Mouse (Mus musculus): Measurements from ENCODE around the gene Ptprm. TPM values are rescaled to one million over a fixed set of nuclear protein-coding genes. Genes with fewer than 3 reads are reported as not detected.

The Ptprm gene
- polyA plus RNA-seq, 1 experiment = 4.6 TPM

- Histone ChIP-seq H3K27me3 (ENCODE audit: control insufficient read depth, insufficient read depth, low read length) (no peaks in the 10 kb centered on the region), H3K27ac (ENCODE audit: control insufficient read depth, insufficient read depth, low read depth, low read length) (no peak overlapping the region), H3K4me1 (ENCODE audit: control insufficient read depth, insufficient read depth, low read length) (no peaks in the 10 kb centered on the region), H3K4me3 (ENCODE audit: control insufficient read depth, low read depth, low read length) (no peak overlapping the region), H3K36me3 (ENCODE audit: control insufficient read depth, insufficient read depth, low read length) (no peaks in the 10 kb centered on the region)
- no peak for TF ChIP-seq POLR2A (IDR thresholded peaks at IDR 0.05; ENCODE audit: control insufficient read depth, low read depth, low read length)
- no peak for TF ChIP-seq CTCF (IDR thresholded peaks at IDR 0.05; ENCODE audit: control insufficient read depth, insufficient read depth, insufficient replicate concordance, low read depth, low read length)
Measured at GRCm38 (mm10) chr17:67281640-67282170, 72.6 kb downstream of the Ptprm start.

GRCm38 (mm10) chr17:67277124-67277910 lies 76.9 kb downstream of the Ptprm start:
- no peaks in the 10 kb centered on the region for H3K4me1 ChIP-seq (ENCODE audit: control insufficient read depth, insufficient read depth, low read length)
- no peak overlapping the region for H3K27ac ChIP-seq (ENCODE audit: control insufficient read depth, insufficient read depth, low read depth, low read length)
- no peak overlapping the region for H3K4me3 ChIP-seq (ENCODE audit: control insufficient read depth, low read depth, low read length)
- H3K27me3 ChIP-seq (ENCODE audit: control insufficient read depth, insufficient read depth, low read length) = no peaks in the 10 kb centered on the region
- TF ChIP-seq CTCF (IDR thresholded peaks at IDR 0.05; ENCODE audit: control insufficient read depth, insufficient read depth, insufficient replicate concordance, low read depth, low read length) (no peak), POLR2A (IDR thresholded peaks at IDR 0.05; ENCODE audit: control insufficient read depth, low read depth, low read length) (no peak)
- H3K36me3 ChIP-seq (ENCODE audit: control insufficient read depth, insufficient read depth, low read length) = no peaks in the 10 kb centered on the region

GRCm38 (mm10) chr17:67274531-67275094 lies 79.6 kb downstream of the Ptprm start:
- H3K27ac ChIP-seq (ENCODE audit: control insufficient read depth, insufficient read depth, low read depth, low read length) = no peak overlapping the region
- no peak overlapping the region for H3K4me3 ChIP-seq (ENCODE audit: control insufficient read depth, low read depth, low read length)
- H3K36me3 ChIP-seq (ENCODE audit: control insufficient read depth, insufficient read depth, low read length) = no peaks in the 10 kb centered on the region
- no peak for TF ChIP-seq CTCF (IDR thresholded peaks at IDR 0.05; ENCODE audit: control insufficient read depth, insufficient read depth, insufficient replicate concordance, low read depth, low read length)
- TF ChIP-seq POLR2A (IDR thresholded peaks at IDR 0.05; ENCODE audit: control insufficient read depth, low read depth, low read length) = no peak
- H3K4me1 ChIP-seq (ENCODE audit: control insufficient read depth, insufficient read depth, low read length) = no peaks in the 10 kb centered on the region
- H3K27me3 ChIP-seq (ENCODE audit: control insufficient read depth, insufficient read depth, low read length) = no peaks in the 10 kb centered on the region

GRCm38 (mm10) chr17:67272928-67273327 lies 81.3 kb downstream of the Ptprm start:
- Histone ChIP-seq H3K4me3 (ENCODE audit: control insufficient read depth, low read depth, low read length) (no peak overlapping the region), H3K36me3 (ENCODE audit: control insufficient read depth, insufficient read depth, low read length) (no peaks in the 10 kb centered on the region), H3K27ac (ENCODE audit: control insufficient read depth, insufficient read depth, low read depth, low read length) (no peak overlapping the region), H3K4me1 (ENCODE audit: control insufficient read depth, insufficient read depth, low read length) (no peaks in the 10 kb centered on the region), H3K27me3 (ENCODE audit: control insufficient read depth, insufficient read depth, low read length) (no peaks in the 10 kb centered on the region)
- no peak for TF ChIP-seq CTCF (IDR thresholded peaks at IDR 0.05; ENCODE audit: control insufficient read depth, insufficient read depth, insufficient replicate concordance, low read depth, low read length)
- TF ChIP-seq POLR2A (IDR thresholded peaks at IDR 0.05; ENCODE audit: control insufficient read depth, low read depth, low read length) = no peak

- Histone ChIP-seq H3K27ac (ENCODE audit: control insufficient read depth, insufficient read depth, low read depth, low read length) (no peak overlapping the region), H3K4me3 (ENCODE audit: control insufficient read depth, low read depth, low read length) (no peak overlapping the region), H3K4me1 (ENCODE audit: control insufficient read depth, insufficient read depth, low read length) (no peaks in the 10 kb centered on the region), H3K36me3 (ENCODE audit: control insufficient read depth, insufficient read depth, low read length) (no peaks in the 10 kb centered on the region), H3K27me3 (ENCODE audit: control insufficient read depth, insufficient read depth, low read length) (no peaks in the 10 kb centered on the region)
- TF ChIP-seq POLR2A (IDR thresholded peaks at IDR 0.05; ENCODE audit: control insufficient read depth, low read depth, low read length) (no peak), CTCF (IDR thresholded peaks at IDR 0.05; ENCODE audit: control insufficient read depth, insufficient read depth, insufficient replicate concordance, low read depth, low read length) (no peak)
Measured at GRCm38 (mm10) chr17:67268475-67269080, 85.7 kb downstream of the Ptprm start.

GRCm38 (mm10) chr17:67266270-67266669 lies 88.0 kb downstream of the Ptprm start:
- H3K36me3 ChIP-seq (ENCODE audit: control insufficient read depth, insufficient read depth, low read length) = no peaks in the 10 kb centered on the region
- H3K27ac ChIP-seq (ENCODE audit: control insufficient read depth, insufficient read depth, low read depth, low read length) = no peak overlapping the region
- no peak overlapping the region for H3K4me3 ChIP-seq (ENCODE audit: control insufficient read depth, low read depth, low read length)
- TF ChIP-seq POLR2A (IDR thresholded peaks at IDR 0.05; ENCODE audit: control insufficient read depth, low read depth, low read length) = no peak
- no peak for TF ChIP-seq CTCF (IDR thresholded peaks at IDR 0.05; ENCODE audit: control insufficient read depth, insufficient read depth, insufficient replicate concordance, low read depth, low read length)
- no peaks in the 10 kb centered on the region for H3K4me1 ChIP-seq (ENCODE audit: control insufficient read depth, insufficient read depth, low read length)
- H3K27me3 ChIP-seq (ENCODE audit: control insufficient read depth, insufficient read depth, low read length) = no peaks in the 10 kb centered on the region

- TF ChIP-seq POLR2A (IDR thresholded peaks at IDR 0.05; ENCODE audit: control insufficient read depth, low read depth, low read length) (no peak), CTCF (IDR thresholded peaks at IDR 0.05; ENCODE audit: control insufficient read depth, insufficient read depth, insufficient replicate concordance, low read depth, low read length) (no peak)
- Histone ChIP-seq H3K4me1 (ENCODE audit: control insufficient read depth, insufficient read depth, low read length) (no peaks in the 10 kb centered on the region), H3K36me3 (ENCODE audit: control insufficient read depth, insufficient read depth, low read length) (no peaks in the 10 kb centered on the region), H3K4me3 (ENCODE audit: control insufficient read depth, low read depth, low read length) (no peak overlapping the region), H3K27me3 (ENCODE audit: control insufficient read depth, insufficient read depth, low read length) (no peaks in the 10 kb centered on the region), H3K27ac (ENCODE audit: control insufficient read depth, insufficient read depth, low read depth, low read length) (no peak overlapping the region)
Measured at GRCm38 (mm10) chr17:67265520-67265919, 88.7 kb downstream of the Ptprm start.
